Comparison of ENCODE assay signal across 24 mouse cellular contexts in genomic region chr1:173953563-173953962, GRCm38 (mm10). TPM values are rescaled to one million over a fixed set of nuclear protein-coding genes. Genes with fewer than 3 reads are reported as not detected.
"Had no signal": no experiment of that assay in that cellular context is flagged by ENCODE, and none has a peak within 500 bp of the region (broad histone marks: within the 10 kb centered on the region; RNA-seq: fewer than 3 reads in every experiment).

No protein-coding gene starts in this region.

- DNase-seq: lung, adult 2 months; lung, postnatal 14 days; lung, postnatal 36 days; right cerebral cortex, postnatal 14 days; thymus, adult 2 months; thymus, postnatal 25 days; thymus, postnatal 4 days had no signal

- H3K27me3 ChIP-seq: lung, embryonic 15.5 days; megakaryocyte, embryonic 14.5 days; midbrain, embryonic 13.5 days; midbrain, embryonic 15.5 days; neural tube, embryonic 12.5 days; stomach, embryonic 15.5 days had no signal

- H3K36me3 ChIP-seq: lung, embryonic 15.5 days; midbrain, embryonic 13.5 days; midbrain, embryonic 15.5 days; neural tube, embryonic 12.5 days; stomach, embryonic 15.5 days had no signal

- H3K4me3 ChIP-seq: lung, embryonic 15.5 days; megakaryocyte, embryonic 14.5 days; midbrain, embryonic 13.5 days; midbrain, embryonic 15.5 days; neural tube, embryonic 12.5 days; stomach, embryonic 15.5 days had no signal

- H3K27ac ChIP-seq: lung, embryonic 15.5 days; macrophage; midbrain, embryonic 13.5 days; midbrain, embryonic 15.5 days; neural tube, embryonic 12.5 days; stomach, embryonic 15.5 days; stomach, postnatal 0 days had no signal

- H3K9me3 ChIP-seq: lung, embryonic 15.5 days; megakaryocyte, embryonic 14.5 days; midbrain, embryonic 13.5 days; midbrain, embryonic 15.5 days; neural tube, embryonic 12.5 days; stomach, embryonic 15.5 days had no signal

- H3K9ac ChIP-seq: lung, embryonic 15.5 days; midbrain, embryonic 13.5 days; midbrain, embryonic 15.5 days; neural tube, embryonic 12.5 days; stomach, embryonic 15.5 days had no signal

- H3K4me2 ChIP-seq: lung, embryonic 15.5 days; midbrain, embryonic 11.5 days; midbrain, embryonic 13.5 days; midbrain, embryonic 15.5 days; neural tube, embryonic 12.5 days; stomach, embryonic 15.5 days had no signal

- ATAC-seq: lung, postnatal 0 days; midbrain, embryonic 13.5 days; midbrain, embryonic 15.5 days had no signal

- H3K4me1 ChIP-seq: lung, embryonic 15.5 days; midbrain, embryonic 13.5 days; midbrain, embryonic 15.5 days; neural tube, embryonic 12.5 days; stomach, embryonic 15.5 days had no signal

RNA-seq across cellular contexts. Expression of gene Ifi203, which starts 11.1 kb away (rescaled TPM):
- polyA plus RNA-seq: midbrain, embryonic 11.5 days had no signal

RNA-seq across cellular contexts. Expression of gene Ifi202b, which starts 29.0 kb away (rescaled TPM):
- total RNA-seq: megakaryocyte progenitor cell, adult 5-6 weeks; midbrain, postnatal 0 days; monocyte, adult 5-6 weeks had no signal
- polyA plus RNA-seq: lung, embryonic 15.5 days; macrophage; midbrain, embryonic 11.5 days; midbrain, embryonic 13.5 days; midbrain, embryonic 15.5 days; midbrain, postnatal 0 days; neural tube, embryonic 12.5 days; neural tube, embryonic 14.5 days; spleen, adult 2 months; testis, adult 2 months; urinary bladder, adult 2 months had no signal

RNA-seq across cellular contexts. Expression of gene Ifi211, which starts 40.7 kb away (rescaled TPM):
- total RNA-seq: midbrain, postnatal 0 days had no signal
- polyA plus RNA-seq: neural tube, embryonic 14.5 days; testis, adult 2 months had no signal
